Mouse (Mus musculus) lung, postnatal 14 days (tissue): ENCODE data around the gene Prcc.
A peak's percentile ranks its signal among the peaks of the same experiment; 100 is the strongest.

Experiments used
- DNase-seq: peaks from one replicate; pipeline ENCODE4 v3.0.0; 2021

The Prcc gene

GRCm38 (mm10) chr3:87885281-87886003 lies at the start of gene Prcc:
Prcc (minus strand) TSS chr3:87885608.
- DNase-seq, result peak; percentile 86

GRCm38 (mm10) chr3:87935201-87935600 lies 49.8 kb upstream of the Prcc start:
- no peak for DNase-seq

- no peak for DNase-seq
These were observed 49.1 kb upstream of the Prcc start for GRCm38 (mm10) chr3:87934501-87934900.

GRCm38 (mm10) chr3:87934026-87934425 lies 48.6 kb upstream of the Prcc start:
- DNase-seq, result no peak

- DNase-seq, result peak; percentile 98
These were observed 44.8 kb upstream of the Prcc start, which contains the start of the genes Isg20l2 and Rrnad1 for GRCm38 (mm10) chr3:87930078-87930795. Isg20l2 (plus strand) TSS chr3:87930314. Rrnad1 (minus strand) TSS chr3:87930717.

GRCm38 (mm10) chr3:87929341-87930077 lies 44.1 kb upstream of the Prcc start:
- no peak for DNase-seq

- no peak for DNase-seq
These were observed 42.0 kb upstream of the Prcc start for GRCm38 (mm10) chr3:87927452-87927851.

GRCm38 (mm10) chr3:87924996-87925395 lies 39.6 kb upstream of the Prcc start:
- DNase-seq, result no peak

- no peak for DNase-seq
These were observed 35.0 kb upstream of the Prcc start for GRCm38 (mm10) chr3:87920270-87920943.

GRCm38 (mm10) chr3:87919336-87920108 lies 34.1 kb upstream of the Prcc start, which contains the start of gene Mrpl24:
Mrpl24 (plus strand) TSS chr3:87919506.
- DNase-seq, result peak; percentile 79

GRCm38 (mm10) chr3:87918551-87918950 lies 33.1 kb upstream of the Prcc start:
- no peak for DNase-seq

- DNase-seq, result no peak
These were observed 31.6 kb upstream of the Prcc start for GRCm38 (mm10) chr3:87916990-87917389.

- no peak for DNase-seq
These were observed 28.5 kb upstream of the Prcc start for GRCm38 (mm10) chr3:87913891-87914290.

- DNase-seq, result no peak
These were observed 28.1 kb upstream of the Prcc start for GRCm38 (mm10) chr3:87913491-87913890.

GRCm38 (mm10) chr3:87910573-87911141 lies 25.2 kb upstream of the Prcc start:
- peak; percentile 90 for DNase-seq

- DNase-seq, result peak; percentile 21
These were observed 24.5 kb upstream of the Prcc start for GRCm38 (mm10) chr3:87909874-87910273.

GRCm38 (mm10) chr3:87909381-87909780 lies 24.0 kb upstream of the Prcc start:
- DNase-seq, result no peak

- no peak for DNase-seq
These were observed 22.5 kb upstream of the Prcc start for GRCm38 (mm10) chr3:87907906-87908305.

GRCm38 (mm10) chr3:87906981-87907857 lies 21.8 kb upstream of the Prcc start:
- peak; percentile 55 for DNase-seq

- DNase-seq, result peak; percentile 53
These were observed 21.2 kb upstream of the Prcc start for GRCm38 (mm10) chr3:87906601-87906980.
